Mouse (Mus musculus): ENCODE measurements at regions not wholly inside any gene's neighbourhood (a gene's known extent, or its start where the extent isn't known, plus 50 kb on each side); places are given as distances from the start of the nearest gene placed in this dataset.

- no peak for DNase-seq
These were observed 124.9 kb upstream of the Tnr start for GRCm38 (mm10) chr1:159398643-159399042.

- DNase-seq, result no peak
These were observed 117.3 kb upstream of the Tnr start for GRCm38 (mm10) chr1:159406317-159406716.

GRCm38 (mm10) chr1:159406781-159407180, 116.8 kb upstream of the Tnr start:
- no peak for DNase-seq

- DNase-seq, result no peak
These were observed 110.2 kb upstream of the Tnr start for GRCm38 (mm10) chr1:159413374-159413773.

GRCm38 (mm10) chr1:159415656-159416055, 107.9 kb upstream of the Tnr start:
- no peak for DNase-seq

GRCm38 (mm10) chr1:159417176-159417575, 106.4 kb upstream of the Tnr start:
- no peak for DNase-seq

GRCm38 (mm10) chr1:159419301-159419965, 104.1 kb upstream of the Tnr start:
- DNase-seq, result no peak

GRCm38 (mm10) chr1:159420189-159420588, 103.4 kb upstream of the Tnr start:
- no peak for DNase-seq

- no peak for DNase-seq
These were observed 99.9 kb upstream of the Tnr start for GRCm38 (mm10) chr1:159423694-159424093.

GRCm38 (mm10) chr1:159429926-159430325, 93.6 kb upstream of the Tnr start:
- DNase-seq, result no peak

GRCm38 (mm10) chr1:159433521-159433920, 90.0 kb upstream of the Tnr start:
- no peak for DNase-seq

- DNase-seq, result peak in 1 of 2 experiments; percentile 2
These were observed 82.8 kb upstream of the Tnr start for GRCm38 (mm10) chr1:159440770-159441169.

GRCm38 (mm10) chr1:159444093-159444492, 79.5 kb upstream of the Tnr start:
- no peak for DNase-seq

- DNase-seq, result no peak
These were observed 78.1 kb upstream of the Tnr start for GRCm38 (mm10) chr1:159445465-159445864.

GRCm38 (mm10) chr1:159451462-159451861, 72.1 kb upstream of the Tnr start:
- DNase-seq, result no peak

GRCm38 (mm10) chr1:159460876-159461275, 62.7 kb upstream of the Tnr start:
- DNase-seq, result no peak

- no peak for DNase-seq
These were observed 52.6 kb upstream of the Tnr start for GRCm38 (mm10) chr1:159470941-159471340.
